Mouse (Mus musculus) urinary bladder, postnatal 14 days (tissue): ENCODE measurements around the gene Bbox1.

Source experiments
- DNase-seq: peaks from one replicate; pipeline ENCODE4 v3.0.0; 2021; ENCODE audit warnings: low spot score

Bbox1 gene

GRCm38 (mm10) chr2:110314509-110315155 is at the start of gene Bbox1:
Gene Bbox1 (minus strand): TSS chr2:110314560.
- peak; percentile 56 for DNase-seq

DNA sequence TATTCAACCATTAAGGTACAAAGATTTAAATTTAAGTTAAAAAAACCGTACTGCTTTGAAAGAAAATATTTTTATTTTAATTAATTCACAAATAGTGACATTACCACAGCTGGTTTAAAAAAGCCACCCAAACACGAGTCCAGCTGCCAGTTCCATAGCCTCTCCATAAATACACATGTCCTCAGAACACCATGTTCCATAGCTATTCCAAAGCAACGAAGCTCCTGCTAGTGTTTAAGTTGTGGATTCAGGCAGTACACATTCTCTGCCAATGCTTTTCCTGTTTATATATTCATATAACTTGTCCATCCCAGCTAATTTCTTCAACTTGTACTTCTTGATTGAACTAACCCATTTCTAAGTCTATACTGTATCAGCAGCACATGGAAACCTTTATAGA is 49.5 kb upstream of the Bbox1 start:
- no peak for DNase-seq

DNA sequence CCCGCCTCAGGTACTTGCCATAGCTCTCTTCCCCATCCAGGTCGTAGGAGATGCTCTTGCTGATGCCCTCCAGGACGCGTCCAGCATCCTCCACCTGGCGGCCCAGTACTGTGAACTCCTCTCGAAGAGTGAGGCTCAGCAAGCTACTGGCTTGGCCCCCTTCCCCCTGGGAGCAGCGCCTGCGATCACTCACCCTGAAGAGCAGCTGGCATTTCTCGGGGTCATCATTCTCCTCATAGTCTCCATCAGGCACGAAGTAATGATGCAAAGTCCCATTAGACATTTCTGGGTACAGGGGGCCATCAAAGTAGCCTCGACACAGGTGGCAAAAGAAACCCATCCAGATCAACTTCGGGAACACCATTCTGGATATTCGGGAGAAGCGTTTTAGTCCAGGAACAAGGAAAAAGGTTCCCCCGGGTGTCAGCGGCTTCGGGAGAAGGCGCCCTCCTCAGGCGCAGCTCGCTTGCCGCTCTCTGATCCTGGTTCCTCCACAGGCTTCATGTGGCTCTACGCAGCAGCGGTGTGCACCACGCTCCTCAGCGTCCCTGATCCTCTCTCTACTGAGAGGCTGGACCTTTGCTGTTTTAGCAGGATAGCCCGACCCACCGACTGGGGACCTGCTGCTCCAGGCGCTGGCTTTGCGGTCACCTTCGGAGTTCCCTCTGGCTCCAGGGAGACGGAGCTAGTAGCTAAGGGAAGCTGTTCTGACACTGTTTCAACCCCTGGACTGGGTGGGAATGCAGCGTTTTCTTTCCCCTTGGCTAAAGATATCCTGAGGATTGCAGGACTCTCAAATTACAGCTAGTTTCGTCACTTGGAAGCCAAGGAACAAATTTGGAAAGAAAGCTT is 48.3 kb upstream of the Bbox1 start, which contains the start of gene Fibin:
Gene Fibin (minus strand): TSS at position 752 of the 852 bp plus-strand sequence.
- peak; percentile 58 for DNase-seq

GRCm38 (mm10) chr2:110353302-110353970 is 39.1 kb upstream of the Bbox1 start:
- no peak for DNase-seq

GRCm38 (mm10) chr2:110351843-110352251 is 37.5 kb upstream of the Bbox1 start:
- no peak for DNase-seq

GRCm38 (mm10) chr2:110351406-110351805 is 37.0 kb upstream of the Bbox1 start:
- no peak for DNase-seq

GRCm38 (mm10) chr2:110328953-110329352 is 14.6 kb upstream of the Bbox1 start:
- no peak for DNase-seq

GRCm38 (mm10) chr2:110319949-110320348 is 5.6 kb upstream of the Bbox1 start:
- DNase-seq = no peak

- DNase-seq = no peak
Observed at GRCm38 (mm10) chr2:110319266-110319665, 4.9 kb upstream of the Bbox1 start.

DNA sequence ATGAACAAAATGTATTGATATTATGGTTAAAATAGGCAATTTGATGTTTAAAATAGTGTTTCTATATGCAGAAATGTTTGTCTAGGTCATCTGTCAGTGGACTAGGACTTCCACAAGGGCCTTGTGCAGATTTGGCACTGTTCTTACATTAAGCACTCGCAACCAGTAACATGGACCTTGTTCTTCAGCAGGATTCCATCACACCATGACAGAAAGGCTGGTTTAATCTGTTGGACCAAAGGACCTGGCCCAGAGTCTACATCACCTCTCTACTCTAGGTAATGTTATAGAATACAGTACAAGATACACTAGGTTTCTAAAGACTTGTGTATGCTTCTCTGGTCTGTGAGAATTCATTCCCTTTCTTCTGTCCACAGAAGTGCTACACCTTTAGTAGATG is 4.4 kb upstream of the Bbox1 start:
- no peak for DNase-seq

DNA sequence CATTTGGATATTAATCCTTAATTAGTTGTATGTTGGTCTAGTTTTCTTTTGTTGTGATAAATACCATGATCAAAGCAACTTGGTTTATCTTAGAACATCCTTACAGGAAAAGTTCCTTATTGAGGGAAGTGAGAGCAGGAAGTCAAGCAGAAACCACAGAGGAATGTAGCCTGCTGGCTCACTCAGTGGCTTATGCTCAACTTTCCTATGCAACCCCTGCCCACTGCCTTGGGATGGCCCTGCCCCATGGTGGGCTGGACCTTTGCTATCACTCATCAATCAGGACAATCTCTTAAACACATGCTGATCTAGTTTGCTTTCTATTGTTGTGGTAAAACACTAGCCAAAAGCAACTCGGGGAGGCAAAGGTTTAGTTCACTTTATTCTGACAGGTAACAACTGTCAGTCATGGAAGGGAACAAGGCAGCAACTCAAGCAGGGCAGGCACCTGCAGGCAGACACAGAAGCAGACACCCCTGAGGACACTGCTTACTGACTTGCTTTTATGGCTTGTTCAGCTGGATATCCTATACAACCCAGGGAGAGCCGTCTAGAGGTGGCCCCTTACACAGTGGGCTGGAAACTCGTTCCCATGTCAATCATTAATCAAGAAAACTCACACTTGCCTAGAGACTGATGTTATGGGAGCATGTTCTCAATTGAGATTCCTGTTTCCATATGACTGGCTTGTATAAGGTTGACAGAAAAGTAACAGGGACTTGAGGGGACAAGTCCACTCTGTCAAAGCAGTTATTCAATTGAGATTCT is 1.9 kb upstream of the Bbox1 start:
- DNase-seq = no peak

DNA sequence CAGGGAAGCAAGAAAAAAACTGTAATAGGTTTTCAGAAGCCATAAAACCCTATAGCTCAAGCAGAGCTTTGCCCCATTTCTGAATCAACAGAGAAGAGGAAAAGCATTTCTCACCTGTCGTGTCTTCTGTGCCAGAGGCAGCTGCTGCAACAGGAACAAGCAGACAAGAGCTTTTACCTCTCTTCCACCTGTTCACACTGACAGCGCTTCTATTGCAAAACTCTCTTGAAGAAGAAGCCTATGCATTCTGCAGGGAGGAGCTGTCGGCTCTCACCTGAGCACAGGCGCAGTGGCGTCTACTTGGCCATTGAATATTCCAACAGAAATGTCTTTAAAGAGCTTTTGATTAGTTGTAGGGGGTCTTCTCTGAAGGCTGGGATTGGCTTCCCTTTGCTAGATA is 286 bp downstream of the Bbox1 start:
- DNase-seq = no peak

- no peak for DNase-seq
Observed at GRCm38 (mm10) chr2:110313305-110313824, 995 bp downstream of the Bbox1 start.

DNA sequence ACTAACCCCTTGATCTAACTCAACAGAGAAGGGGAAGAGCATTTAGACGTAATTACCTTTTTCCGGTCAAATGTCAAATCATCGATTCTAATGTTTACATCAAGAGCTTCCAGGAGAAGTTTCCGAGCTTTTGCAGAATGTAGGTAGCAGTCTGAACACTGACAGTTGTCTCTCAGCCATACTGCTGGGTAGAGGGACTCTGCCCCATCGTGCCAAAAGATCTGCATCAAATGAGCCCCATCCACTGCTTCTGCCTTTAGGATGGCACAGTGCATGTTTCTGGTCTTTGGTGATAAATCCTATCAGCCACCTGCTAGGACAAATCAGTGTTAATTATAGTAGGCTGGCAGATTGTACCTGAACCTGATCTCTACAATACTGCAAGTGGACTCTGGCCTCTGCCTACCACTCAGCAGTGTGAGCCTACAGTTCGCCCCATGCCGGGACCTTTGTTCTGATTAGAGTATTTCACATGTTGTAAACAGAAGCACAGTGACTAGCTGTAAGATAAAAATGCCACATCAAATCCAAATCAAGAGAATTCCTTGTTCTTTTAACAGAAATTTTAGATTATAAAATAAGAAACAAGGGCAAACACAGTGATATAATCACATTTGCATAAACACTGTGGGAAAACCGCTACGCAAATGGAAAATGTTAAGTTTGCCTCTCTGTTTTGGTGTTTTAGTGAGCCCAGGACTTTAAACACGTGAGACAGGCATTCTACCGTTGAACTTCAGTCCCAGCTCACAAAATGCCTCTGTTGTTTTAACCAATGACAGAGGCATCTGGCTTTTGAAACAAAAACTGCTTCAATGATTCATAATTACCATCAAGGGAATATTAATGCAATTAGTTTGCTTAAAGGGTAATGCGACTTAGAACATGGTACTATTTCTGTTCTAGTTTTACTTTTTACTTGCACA is 8.7 kb downstream of the Bbox1 start:
- no peak for DNase-seq

DNA sequence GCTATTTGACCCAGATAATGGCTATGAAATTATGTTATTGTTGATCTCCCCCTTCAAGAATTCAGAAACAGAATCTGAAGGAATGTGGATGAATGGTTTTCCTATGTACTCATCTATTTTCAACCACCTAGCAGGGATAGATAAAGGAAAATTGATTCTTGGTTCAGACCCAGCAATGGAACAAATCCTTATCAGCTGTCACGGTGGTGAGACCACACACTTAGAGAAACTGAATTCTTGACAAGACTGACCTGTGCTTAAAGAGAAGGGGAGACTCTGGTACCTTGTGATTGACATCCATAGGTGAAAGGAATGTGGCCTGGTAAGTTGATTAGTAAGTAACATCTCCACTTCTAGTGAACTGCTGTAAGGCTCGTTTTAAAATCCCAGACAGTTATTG is 12.1 kb downstream of the Bbox1 start:
- no peak for DNase-seq

- no peak for DNase-seq
Observed at GRCm38 (mm10) chr2:110301314-110301713, 13.0 kb downstream of the Bbox1 start.

GRCm38 (mm10) chr2:110294927-110295326 is 19.4 kb downstream of the Bbox1 start:
- DNase-seq = no peak

GRCm38 (mm10) chr2:110287959-110288358 is 26.4 kb downstream of the Bbox1 start:
- DNase-seq = no peak

DNA sequence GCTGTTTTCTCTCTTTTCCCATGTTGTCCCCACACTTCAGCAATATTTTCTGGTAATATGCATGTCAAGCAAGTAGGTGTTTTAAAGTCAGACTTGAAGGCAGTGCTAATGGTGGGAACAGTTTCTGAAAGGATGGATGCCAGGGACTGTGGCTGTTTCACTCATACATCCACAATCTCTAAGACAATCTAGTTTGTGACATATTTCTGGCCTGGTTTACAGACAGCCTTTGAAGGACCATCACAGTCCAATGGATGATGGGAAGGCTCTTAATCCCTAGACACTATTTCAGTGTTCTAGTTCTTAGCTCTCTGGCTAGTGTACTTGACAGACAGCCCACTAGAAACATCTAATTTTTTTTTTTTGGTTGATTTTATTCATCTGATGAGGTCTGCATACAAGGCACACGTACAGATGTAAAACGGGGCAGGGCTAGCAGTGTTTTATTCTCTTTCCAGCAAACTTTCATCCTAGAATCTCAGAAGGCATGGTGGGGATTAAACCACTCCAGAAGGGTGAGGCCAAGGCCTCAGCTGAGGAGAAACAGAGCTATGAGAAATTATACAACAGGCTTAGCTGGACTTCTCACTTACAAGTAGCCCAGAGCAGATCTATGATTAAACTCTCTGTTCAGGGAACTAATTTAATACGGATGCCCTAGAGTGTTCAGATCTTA is 28.4 kb downstream of the Bbox1 start:
- DNase-seq = no peak

DNA sequence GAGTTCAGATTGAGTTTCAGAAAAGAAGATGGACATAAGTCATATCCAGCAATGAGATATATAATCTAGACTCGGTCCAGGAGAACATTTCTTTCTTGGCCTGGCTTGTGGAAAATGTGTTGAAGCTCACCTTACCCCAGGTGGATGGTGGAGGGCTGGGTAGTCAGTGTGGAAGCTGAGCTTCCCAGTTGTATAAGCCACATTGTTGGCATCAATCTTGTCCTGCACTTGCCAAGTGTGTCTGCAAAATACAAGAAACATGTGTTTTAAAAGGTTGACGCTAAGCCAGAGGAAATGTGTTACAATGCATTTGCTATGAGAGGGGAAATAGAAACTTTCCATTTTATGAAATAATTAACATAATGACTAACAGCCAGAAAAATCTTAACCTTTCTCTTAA is 38.9 kb downstream of the Bbox1 start:
- no peak for DNase-seq
